ENCODE assay signal across 8 mouse cellular contexts in genomic region chr5:110770448-110771158, GRCm38 (mm10). TPM values are rescaled to one million over a fixed set of nuclear protein-coding genes. Genes with fewer than 3 reads are reported as not detected.
DNase-seq lines count a peak whose midpoint lies in the region; ATAC-seq lines count a peak whose summit lies in the region.

Gene Ep400 (minus strand): TSS chr5:110770717.

- peak; percentile 99 for DNase-seq in R1 (ENCODE audit: low read depth, low spot score)
- DNase-seq in cerebellum, postnatal 25 days = peak; percentile 100
- peak; percentile 98 to 99 for DNase-seq in frontal cortex, postnatal 25 days (ENCODE audit: low spot score in 2 of 2)
- DNase-seq in hindbrain, embryonic 14.5 days (ENCODE audit: low spot score) = peak; percentile 98
- peak; percentile 99 for DNase-seq in layer of hippocampus, postnatal 36 days
- peak; percentile 99 for DNase-seq in lung, postnatal 36 days
- peak; percentile 100 for DNase-seq in retina, postnatal 1 day
- DNase-seq in urinary bladder, adult 18-20 months (ENCODE audit: low spot score in 2 of 2) = peak; percentile 99

- peak; percentile 98 for ATAC-seq in hindbrain, embryonic 14.5 days (ENCODE audit: low FRiP score)

- peak within 1 kb of the TSS; percentile 95 for H3K9ac ChIP-seq in hindbrain, embryonic 14.5 days

- H3K9me3 ChIP-seq in hindbrain, embryonic 14.5 days (ENCODE audit: control insufficient read depth, low read length) = no peaks in the 10 kb centered on the region

- H3K4me1 ChIP-seq in hindbrain, embryonic 14.5 days (replicated peaks; ENCODE audit: control insufficient read depth, insufficient read depth, low read length) = peaks cover 15% of the 10 kb centered on the region

- H3K27ac ChIP-seq in hindbrain, embryonic 14.5 days = peak within 1 kb of the TSS; percentile 95

- peak within 1 kb of the TSS; percentile 82 for H3K4me2 ChIP-seq in hindbrain, embryonic 14.5 days (replicated peaks)

- H3K27me3 ChIP-seq in hindbrain, embryonic 14.5 days (ENCODE audit: control insufficient read depth, insufficient read depth, low read length) = no peaks in the 10 kb centered on the region

- WGBS in hindbrain, embryonic 14.5 days = under 1% methylated on average over 80 of the region's 83 CpGs

- H3K4me3 ChIP-seq in hindbrain, embryonic 14.5 days (replicated peaks; ENCODE audit: low read length) = peak within 1 kb of the TSS; percentile 88

- peaks cover 32% of the 10 kb centered on the region for H3K36me3 ChIP-seq in hindbrain, embryonic 14.5 days (replicated peaks; ENCODE audit: control insufficient read depth, insufficient read depth)

RNA-seq across cellular contexts. Expression of gene Ep400, which starts in this region (rescaled TPM):
- polyA plus RNA-seq in hindbrain, embryonic 14.5 days (2014; fragmentation: Nextera tagmentation; extraction: Ambion mirVana) = 43.3 and 45.5 TPM in 2 replicates
- total RNA-seq in layer of hippocampus, postnatal 36 days (2021) = 100 to 1,000 TPM in 1 of 2 experiments, 10 to 100 TPM in 1; 92.7 to 113 TPM

Comparison
In these comparisons a context has a peak if more than half of its experiments do, and no peak if none do; other contexts are left out.
1. Peak in every context shown above with its lines: DNase-seq, ATAC-seq, H3K4me3 ChIP-seq and H3K27ac ChIP-seq.